Mouse (Mus musculus) lung, embryonic 16.5 days (tissue): ENCODE results near the gene Trpm7. TPM values are rescaled to one million over a fixed set of nuclear protein-coding genes. Genes with fewer than 3 reads are reported as not detected.

Source experiments
- microRNA-seq: library from miRNA; unstranded; fragments of <30 nt; microRNA quantifications from one replicate; pipeline ENCODE4, GENCODE M21; 2016
- polyA plus RNA-seq: library from polyadenylated mRNA; unstranded; fragments of >200 nt; fragmentation: Nextera tagmentation; extraction: Ambion mirVana; gene quantifications from 2 replicates; pipeline ENCODE4 v1.2.1, GENCODE M21; 2015

Gene Trpm7
- polyA plus RNA-seq, 1 experiment from 2014 or later: 45.2 TPM

Small RNA genes lying within 50 kb of the gene (microRNA-seq; reads per million reads assigned to microRNA genes)
- gene Mir3473g: not detected

Other genes with a start within 250 kb of the Trpm7 start
- gene Gabpb1, start 199.9 kb downstream of the Trpm7 start, polyA plus RNA-seq: 53.0 and 58.6 TPM in 2 replicates
- gene Usp8, start 168.9 kb downstream of the Trpm7 start, polyA plus RNA-seq: 43.0 and 43.4 TPM in 2 replicates
- gene Usp50, start 92.8 kb downstream of the Trpm7 start, polyA plus RNA-seq: 1.7 and 2.2 TPM in 2 replicates
- gene Sppl2a, start 57.0 kb upstream of the Trpm7 start, polyA plus RNA-seq: 42.5 and 43.8 TPM in 2 replicates
- 11.4 and 12.4 TPM in 2 replicates for gene Ap4e1, start 132.5 kb upstream of the Trpm7 start, polyA plus RNA-seq
- gene Blvra, start 194.4 kb upstream of the Trpm7 start, polyA plus RNA-seq: 51.6 and 55.8 TPM in 2 replicates